Mouse (Mus musculus) C2C12 (cell line): Measurements from ENCODE around the gene Gm4846.
"Not testable (repeated sequence)": the region's sequence is repeated elsewhere in the genome, so short reads cannot be mapped to it uniquely, and the experiment has no call there.

ENCODE experiments used
- CTCF ChIP-seq: IDR thresholded peaks from one replicate; pipeline ENCODE4 v1.5.1; 2011; ENCODE audit not compliant: control insufficient read depth, insufficient read depth, insufficient read length
- MAX ChIP-seq: IDR thresholded peaks from one replicate; pipeline ENCODE4 v1.6.1; 2011; ENCODE audit warnings: mild to moderate bottlenecking, control low read depth
- USF1 ChIP-seq: IDR thresholded peaks from one replicate; pipeline ENCODE4 v1.6.1; 2011; ENCODE audit warnings: low read depth, mild to moderate bottlenecking, control low read depth, moderate library complexity

DNA sequence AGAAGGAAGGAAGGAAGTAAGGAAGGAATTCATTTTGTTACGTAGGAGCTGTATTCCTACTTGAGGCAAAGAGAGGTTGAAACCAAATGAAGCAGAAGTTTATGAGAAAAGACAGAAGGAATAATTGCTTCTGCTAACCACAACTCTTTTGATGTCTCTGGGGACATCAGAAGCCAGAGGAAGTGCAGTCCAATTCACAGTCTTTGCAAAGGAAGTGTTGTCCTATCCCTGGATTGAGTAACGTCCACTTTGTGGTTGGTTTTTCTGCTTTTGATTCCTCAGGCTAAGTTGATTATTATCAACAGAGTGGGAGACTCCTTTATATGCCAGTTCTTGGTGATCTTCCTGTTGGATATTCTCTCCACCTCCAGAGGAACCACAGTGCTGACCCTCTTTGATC, 34.1 kb upstream of the Gm4846 start:
- not testable (repeated sequence) for TF ChIP-seq CTCF, MAX, USF1
